Mouse (Mus musculus) left cerebral cortex, postnatal 14 days (tissue): ENCODE data around the gene Gipc1. TPM values are rescaled to one million over a fixed set of nuclear protein-coding genes. Genes with fewer than 3 reads are reported as not detected.
A peak's percentile ranks its signal among the peaks of the same experiment; 100 is the strongest.

Experiments
- DNase-seq, 2 experiments: peaks; one replicate each; pipeline ENCODE4 v3.0.0; 2021 to 2022; ENCODE audit warnings: low spot score in 2 of 2, mixed read lengths in 1 of 2
- intact Hi-C: fragments of 180-260 bp; cut with DNase I; formaldehyde crosslinking; loops from one replicate; pipeline ENCODE4 v1.15.1; 2025
- total RNA-seq, 2 experiments: library from RNA; stranded (reverse); gene quantifications; 2 replicates each; pipeline ENCODE4 v1.2.3; 2021

Gene Gipc1
- total RNA-seq, 2 experiments from 2014 or later: 104 to 109 TPM

- intact Hi-C loops: no loop called here
These were observed 15.8 kb downstream of the Gipc1 start for GRCm38 (mm10) chr8:83668010-83668916.

DNA sequence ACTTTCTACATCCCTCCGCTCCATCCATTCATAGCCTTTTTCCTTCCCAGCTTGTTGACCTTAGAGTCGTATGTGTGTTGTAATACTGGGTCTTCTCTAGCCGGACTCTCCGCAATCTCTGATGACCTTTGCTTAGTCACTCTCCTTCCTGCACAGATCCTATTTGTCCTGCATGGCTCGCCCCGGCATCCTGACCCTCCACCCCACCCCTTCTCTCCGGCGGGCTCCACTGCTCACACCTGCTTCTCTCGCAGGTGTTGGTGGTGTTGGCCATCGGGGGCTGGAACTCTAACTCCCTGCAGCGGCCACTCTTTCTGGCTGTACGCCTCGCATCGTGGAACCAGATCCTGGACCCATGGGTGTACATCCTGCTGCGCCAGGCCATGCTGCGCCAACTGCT is 16.5 kb downstream of the Gipc1 start:
- no peak for DNase-seq
- intact Hi-C loops: no loop called here

More at GRCm38 (mm10) chr8:83668010-83668916, 15.8 kb downstream of the Gipc1 start:
- peak; percentile 70 to 81 for DNase-seq

DNA sequence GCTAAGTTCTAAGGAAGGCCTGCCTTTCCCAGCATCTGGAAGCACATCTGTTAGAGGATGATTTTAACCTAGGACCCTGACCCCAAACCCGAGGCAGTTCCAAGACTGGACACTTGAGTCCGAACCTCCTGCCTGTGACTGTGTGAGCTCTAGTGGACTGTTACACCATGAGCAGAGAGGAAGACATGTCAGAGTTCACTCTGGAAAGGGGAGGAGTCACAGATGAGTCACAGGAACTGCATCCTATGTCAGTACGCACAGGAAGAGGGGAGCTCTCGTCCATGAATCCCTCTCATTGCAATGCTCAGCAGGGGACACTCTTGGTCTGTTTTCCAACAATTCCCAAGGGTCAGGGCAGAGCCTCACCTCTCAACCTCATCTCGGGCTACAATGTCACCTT is 20.5 kb downstream of the Gipc1 start:
- no peak for DNase-seq
- intact Hi-C loops: no loop called here

- intact Hi-C loops: no loop called here
- DNase-seq: peak in 1 of 2 experiments; percentile 61
These were observed 22.0 kb downstream of the Gipc1 start for GRCm38 (mm10) chr8:83674497-83674896.

DNA sequence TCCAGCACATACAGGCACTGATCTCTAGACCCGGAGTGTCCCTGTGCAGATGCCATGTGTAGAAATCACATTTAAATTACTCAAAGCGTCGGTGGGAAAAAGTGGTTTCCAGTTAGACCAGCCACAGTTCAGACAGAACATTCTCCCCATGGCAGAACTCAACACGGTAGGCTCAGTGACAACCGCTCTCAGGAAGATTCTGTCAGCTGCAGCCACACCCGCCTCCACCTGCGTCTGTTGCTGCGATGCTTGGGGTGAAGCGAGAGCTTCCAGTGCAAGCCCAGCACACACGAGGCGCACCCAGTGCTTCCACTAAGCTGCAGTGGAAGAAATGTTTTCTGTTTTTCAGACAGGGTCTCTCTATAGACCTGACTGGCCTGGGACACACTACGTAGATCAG is 27.4 kb downstream of the Gipc1 start:
- intact Hi-C loops: no loop called here
- DNase-seq: no peak

DNA sequence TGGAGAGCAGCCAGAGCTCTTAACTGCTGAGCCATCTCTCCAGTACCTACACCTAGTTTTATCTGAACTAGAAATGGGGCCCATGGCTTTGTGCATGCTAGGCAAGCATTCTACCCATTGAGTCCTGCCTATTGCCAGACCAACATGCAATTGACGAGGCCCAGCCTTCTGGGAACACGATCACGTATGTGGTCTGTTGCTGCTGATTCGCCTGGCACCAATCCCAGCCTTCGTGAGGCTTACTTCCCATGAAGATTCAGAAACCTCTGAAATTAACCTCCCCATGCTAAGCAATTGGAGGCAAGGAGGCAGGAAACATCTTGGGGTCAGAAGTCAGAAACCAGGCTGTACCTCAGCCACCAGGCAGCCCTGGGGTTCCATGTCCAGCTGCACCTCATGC is 28.1 kb downstream of the Gipc1 start:
- no peak for DNase-seq
- intact Hi-C loops: no loop called here

DNA sequence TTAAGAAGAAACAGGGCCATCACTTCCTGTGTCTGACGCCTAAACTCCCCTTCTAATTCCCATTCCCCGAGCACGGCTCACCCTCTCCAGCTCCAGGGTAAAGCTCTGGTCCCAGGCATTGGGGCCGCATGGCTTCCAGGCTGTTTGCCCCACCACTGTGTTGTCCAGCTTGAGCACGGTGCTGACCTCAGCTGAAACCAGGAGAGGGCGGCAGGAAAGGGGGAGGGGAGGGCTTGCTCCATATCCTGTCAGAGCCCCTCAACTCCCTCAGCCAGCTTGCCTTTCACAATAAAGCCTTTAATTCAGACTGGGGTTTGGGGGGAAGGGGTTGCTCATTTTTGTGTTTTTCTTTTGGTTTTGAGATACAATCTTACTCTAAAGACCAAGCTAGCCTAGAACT is 28.6 kb downstream of the Gipc1 start:
- intact Hi-C loops: no loop called here
- DNase-seq: no peak

- DNase-seq: no peak
- intact Hi-C loops: no loop called here
These were observed 32.0 kb downstream of the Gipc1 start for GRCm38 (mm10) chr8:83684517-83684916.

DNA sequence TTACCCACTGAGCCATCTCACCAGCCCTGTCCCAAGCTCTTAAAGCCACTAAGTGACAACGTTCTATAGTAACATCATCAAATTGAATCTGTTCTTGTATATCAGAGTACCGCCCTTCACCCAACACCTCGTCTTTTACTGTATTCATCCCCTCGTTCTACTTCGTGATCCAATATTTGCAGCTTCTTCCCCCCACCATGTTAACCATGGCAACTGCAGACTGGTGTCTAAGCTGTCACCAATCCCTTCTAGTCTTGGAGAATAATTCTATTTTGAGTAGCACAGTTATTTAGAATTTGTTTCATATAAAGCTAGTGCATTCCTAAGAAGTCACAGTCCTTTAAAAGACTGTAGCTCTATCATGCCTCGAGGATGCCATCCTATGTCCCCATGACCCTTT is 36.8 kb downstream of the Gipc1 start:
- intact Hi-C loops: no loop called here

GRCm38 (mm10) chr8:83693609-83694236 is 41.2 kb downstream of the Gipc1 start:
- intact Hi-C loops: no loop called here
- DNase-seq: no peak

More for the DNA sequence above, 36.8 kb downstream of the Gipc1 start:
- DNase-seq: peak in 1 of 2 experiments; percentile 70

DNA sequence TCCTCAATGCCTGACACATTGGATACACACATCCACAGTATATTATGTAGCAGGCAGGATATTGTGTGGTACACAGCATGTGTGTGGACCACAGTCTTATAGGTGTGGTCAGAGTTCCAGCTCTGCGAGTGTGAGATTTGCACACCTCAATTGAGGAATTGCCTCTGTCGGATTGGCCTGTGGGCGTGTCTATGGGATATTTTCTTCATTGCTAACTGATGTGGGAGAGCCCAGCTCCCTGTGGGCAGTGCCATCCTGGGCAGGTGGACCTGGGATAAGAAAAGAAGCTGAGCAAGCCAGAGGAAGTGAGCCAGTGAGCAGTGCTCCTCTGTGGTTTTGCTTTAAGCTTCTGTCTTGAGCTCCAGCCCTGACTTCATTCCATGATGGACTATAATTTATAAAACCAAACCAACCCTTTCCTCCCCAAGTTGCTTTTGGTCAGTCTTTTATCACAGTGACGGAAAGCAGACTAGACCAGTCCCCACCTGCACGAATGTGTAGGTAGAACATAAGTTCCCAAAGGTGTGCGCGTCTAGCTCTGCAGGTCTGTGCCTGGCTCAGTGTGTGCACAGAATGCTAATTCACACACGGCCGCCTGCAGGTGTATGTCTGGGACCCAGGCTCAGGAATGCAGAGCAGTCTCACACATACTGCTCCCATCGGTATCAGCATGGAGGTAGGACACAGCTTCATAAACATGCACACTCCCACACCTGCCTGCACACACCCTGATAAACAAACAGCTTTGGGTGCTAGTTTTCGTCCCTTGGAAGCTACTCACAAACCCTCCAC is 42.1 kb downstream of the Gipc1 start:
- no peak for DNase-seq

DNA sequence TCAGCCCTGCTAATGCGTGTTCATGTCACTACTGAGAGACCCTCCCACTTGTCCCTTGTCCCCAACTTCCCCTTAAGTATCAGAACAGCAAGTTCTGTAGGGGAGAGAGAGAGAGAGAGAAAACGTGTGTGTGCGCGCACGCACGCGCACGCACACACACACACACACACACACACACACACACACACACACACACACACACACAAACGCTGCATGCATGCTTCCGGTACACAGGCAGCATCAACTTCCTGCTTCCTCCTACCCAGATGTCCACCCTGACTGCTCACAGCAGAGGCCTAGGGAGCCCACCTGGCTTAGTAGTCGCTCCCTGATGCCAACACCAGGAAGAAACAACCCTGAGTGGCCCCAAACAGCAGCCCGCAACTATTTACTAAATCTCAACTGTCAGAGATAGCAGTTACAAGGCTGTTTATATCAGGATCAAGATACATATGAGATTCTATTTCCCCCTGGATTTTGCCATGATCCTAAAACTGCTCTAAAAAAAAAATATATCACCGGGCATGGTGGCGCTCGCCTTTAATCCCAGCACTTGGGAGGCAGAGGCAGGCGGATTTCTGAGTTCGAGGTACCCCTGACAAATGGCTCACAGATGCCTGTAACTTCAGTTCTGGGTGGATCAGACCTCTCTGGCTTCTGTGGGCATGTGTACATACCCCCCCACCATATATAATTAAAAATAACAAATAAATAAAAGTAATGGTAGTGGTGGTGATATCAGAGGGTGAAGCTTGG is 43.1 kb downstream of the Gipc1 start:
- DNase-seq: no peak
- intact Hi-C loops: no loop called here

More for the DNA sequence above, 42.1 kb downstream of the Gipc1 start:
- intact Hi-C loops: no loop called here

DNA sequence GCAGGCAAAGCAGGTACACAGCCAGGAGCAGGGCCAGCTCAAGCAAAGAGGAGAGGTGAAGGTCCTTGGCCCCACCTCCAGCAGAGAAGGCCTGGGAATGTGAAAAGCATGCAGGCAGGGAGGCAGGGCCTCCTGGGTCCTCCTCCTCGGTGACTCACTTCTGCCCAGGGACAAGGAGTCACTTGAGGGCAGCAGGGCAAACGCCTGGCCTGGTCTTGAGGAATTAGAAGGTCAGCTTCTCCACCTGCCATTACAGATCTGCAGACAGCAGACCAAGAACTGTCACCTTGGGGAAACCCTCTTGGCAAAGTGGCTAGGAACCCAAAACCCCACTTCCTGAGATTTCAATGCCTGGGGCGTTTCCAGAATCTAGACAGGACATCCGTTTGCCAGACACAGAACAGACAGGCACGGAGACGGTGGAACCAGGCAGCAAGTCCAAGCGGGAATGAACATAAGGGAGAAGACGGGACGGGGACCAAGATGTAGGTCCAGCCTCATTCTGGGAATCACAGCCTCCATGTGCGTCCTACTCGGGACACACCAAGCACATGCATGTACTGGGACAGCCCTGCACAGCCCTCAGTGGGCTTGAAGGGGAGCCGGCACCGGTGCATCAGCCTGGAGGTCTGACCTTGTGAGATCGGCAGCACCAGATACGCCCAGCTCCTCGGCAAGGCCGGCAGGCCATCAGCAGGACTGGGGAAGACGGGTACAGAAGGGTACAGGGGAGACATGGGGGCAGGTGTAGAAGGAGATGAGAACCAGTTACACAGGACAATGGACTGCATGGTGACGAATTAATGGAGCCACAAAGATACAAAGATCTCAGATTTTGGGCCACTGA is 45.1 kb downstream of the Gipc1 start:
- no peak for DNase-seq
- intact Hi-C loops: no loop called here

DNA sequence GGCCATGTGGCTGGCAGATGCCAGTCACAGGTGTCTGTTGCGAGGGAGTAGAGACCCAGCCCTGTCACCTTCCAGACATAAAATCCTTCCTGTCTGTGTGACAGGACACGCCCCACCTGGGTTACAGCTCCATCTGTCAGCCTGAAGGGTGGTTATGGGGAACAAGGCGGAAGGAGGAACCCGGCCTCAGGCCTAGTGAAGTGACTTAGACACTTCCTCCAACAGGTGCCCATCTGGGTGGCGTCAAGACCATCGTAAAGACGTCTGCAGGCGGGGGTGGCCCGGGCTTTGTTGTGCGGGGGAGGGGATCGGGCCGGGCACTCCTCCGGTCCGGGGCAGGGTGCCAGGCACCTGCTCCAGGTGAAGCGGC is 45.8 kb downstream of the Gipc1 start:
- peak in 1 of 2 experiments; percentile 52 for DNase-seq
- intact Hi-C loops: no loop called here

DNA sequence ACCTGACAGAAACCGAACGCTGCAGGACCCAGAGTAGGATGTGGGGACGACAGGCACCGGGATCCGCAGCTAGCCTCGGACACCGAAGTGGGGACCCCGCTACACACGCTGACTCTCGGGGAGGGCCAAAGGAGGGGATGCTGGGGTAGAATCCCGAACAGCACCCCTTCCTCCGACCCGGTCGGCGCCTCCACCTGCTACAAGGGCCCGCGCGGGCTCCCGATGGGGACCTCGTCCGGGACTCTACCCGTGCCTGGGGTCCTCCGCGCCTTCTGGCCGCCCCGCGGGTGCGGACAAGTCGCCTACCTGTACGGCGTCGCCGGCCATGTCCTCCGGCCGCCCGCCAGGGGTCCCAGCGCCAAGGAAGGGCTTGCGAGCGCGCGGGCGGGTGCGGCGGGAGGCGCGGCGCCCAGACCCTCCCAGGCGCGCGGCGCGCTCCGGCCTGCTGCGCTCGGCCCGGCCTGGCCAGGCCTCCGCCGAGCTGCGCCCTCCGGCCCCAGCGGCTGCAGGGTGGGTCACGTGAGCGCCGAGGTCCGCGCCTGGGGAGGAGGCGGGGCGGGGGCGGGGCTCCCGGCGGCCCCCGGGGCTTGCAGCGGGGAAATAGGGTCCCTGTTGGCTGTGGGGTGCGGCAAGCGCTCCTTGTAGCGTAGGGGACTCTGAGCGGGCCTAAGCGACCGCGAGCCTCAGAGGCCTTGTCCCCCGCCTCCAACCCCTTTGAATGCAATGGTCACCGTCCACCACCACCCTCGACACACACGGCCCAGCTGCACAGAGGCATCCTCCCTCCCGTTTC is 46.4 kb downstream of the Gipc1 start, which contains the start of gene Pkn1:
Gene Pkn1 (minus strand): TSS at position 519 of the 793 bp plus-strand sequence.
- intact Hi-C loops: no loop called here
- peak in 1 of 2 experiments; percentile 66 for DNase-seq

DNA sequence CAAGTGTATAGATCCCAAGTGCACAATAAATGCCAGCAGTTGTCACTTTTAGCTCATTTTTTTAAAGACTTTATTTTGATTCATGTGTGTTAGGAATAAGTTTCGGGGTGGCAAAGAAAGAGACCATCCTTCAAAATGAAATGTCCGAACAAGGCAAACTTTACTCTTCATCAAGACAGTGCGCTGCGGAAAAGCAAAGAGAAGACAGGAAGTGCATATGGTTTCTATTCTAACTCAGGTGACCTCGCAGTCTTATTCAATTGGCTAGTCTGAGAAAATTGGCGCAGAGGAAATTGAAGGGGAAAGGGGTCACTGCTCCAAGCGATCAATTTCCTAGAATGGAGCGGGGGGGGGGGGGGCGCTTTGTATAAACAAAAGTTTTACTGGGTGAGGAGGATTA is 47.1 kb downstream of the Gipc1 start:
- intact Hi-C loops: no loop called here
- DNase-seq: no peak

DNA sequence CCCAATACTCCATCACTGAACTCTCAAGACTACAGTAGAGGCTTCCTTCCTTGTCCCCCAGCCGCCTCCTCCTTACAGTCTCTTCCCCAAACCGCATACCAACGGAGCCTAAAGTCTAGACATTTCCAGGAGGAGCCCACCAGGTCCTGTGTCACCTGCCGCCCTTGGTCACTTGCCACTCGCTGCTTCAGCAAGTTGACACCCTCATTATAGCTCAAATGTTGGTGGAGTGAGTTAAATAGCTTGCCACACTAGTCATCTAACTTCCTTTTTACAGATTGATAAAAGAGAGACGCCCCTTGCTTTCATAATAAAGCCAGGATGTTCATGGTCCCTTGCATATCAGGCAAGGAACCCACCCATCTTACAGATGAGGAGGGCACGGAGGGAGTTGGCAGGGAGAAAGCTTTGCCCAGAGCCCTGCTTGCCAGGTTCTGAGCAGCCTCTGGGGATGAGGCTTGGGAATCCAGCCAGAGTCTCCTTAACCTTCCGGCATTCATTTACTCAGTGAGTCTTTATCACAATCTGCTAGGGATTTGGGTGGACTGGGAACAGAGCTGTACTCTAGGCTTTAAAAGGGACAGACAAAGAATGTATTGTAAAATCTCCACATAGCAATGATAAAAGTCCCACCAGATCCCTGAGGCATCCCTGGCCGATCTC is 48.1 kb downstream of the Gipc1 start:
- no peak for DNase-seq
- intact Hi-C loops: no loop called here
